Mouse (Mus musculus): ENCODE measurements around the gene Cacna2d1.

Gene Cacna2d1

DNA sequence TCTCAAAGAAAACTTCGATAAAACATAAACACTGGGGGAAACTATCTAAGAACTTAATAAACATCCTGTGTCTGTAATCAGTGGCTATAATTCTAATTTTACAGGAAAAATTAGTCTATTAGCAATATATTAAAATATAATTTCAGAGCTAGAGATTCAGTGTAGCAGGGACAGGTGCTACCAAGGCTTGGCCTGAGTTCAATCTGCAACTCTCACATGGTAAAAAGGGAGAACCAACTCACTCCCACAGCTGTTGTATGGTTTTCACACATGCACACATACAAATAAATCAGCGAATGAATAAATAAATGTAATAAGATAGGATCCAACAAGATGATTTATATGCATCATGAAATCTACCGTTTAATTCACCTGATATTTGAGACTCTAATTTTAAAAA lies 484.0 kb downstream of the Cacna2d1 start:
- DNase-seq (ENCODE audit: low spot score) = no peak
